22 mouse cellular contexts compared by ENCODE assay signal in genomic region chr10:70781036-70781435, GRCm38 (mm10).
DNase-seq lines count a peak whose midpoint lies in the region; ATAC-seq lines count a peak whose summit lies in the region.
"Had no signal": no experiment of that assay in that cellular context is flagged by ENCODE, and none has a peak within 500 bp of the region (broad histone marks: within the 10 kb centered on the region; RNA-seq: fewer than 3 reads in every experiment).

No protein-coding gene starts in this region.

- no peaks in the 10 kb centered on the region for H3K9me3 ChIP-seq in midbrain, embryonic 11.5 days (ENCODE audit: control insufficient read depth, low read length)
- H3K9me3 ChIP-seq in midbrain, embryonic 13.5 days: no peaks in the 10 kb centered on the region

- DNase-seq in heart, adult 11 months: peak; percentile 71
- no peak for DNase-seq in heart, adult 8-10 months (ENCODE audit: low spot score)
- DNase-seq in midbrain, embryonic 11.5 days (ENCODE audit: low spot score, missing footprints): peak; percentile 51
- DNase-seq in right cerebral cortex, postnatal 10 days (ENCODE audit: low spot score in 2 of 2): peak; percentile 6 to 13
- no peak for DNase-seq in right cerebral cortex, adult 18-20 months
- peak; percentile 16 for DNase-seq in testis, postnatal 10 days (ENCODE audit: low spot score)
- no peak for DNase-seq in testis, postnatal 14 days (ENCODE audit: low spot score)
- DNase-seq: adrenal gland, adult 2 months; adrenal gland, adult 8-10 months; adrenal gland, postnatal 10 days; adrenal gland, postnatal 14 days; adrenal gland, postnatal 25 days; adrenal gland, postnatal 36 days; B cell, adult 2 months; cerebellum, adult 11 months; cerebellum, adult 11-12 months had no signal

- no peak overlapping the region for H3K27ac ChIP-seq in midbrain, embryonic 11.5 days (ENCODE audit: low read depth, low read length)
- no peak overlapping the region for H3K27ac ChIP-seq in midbrain, embryonic 13.5 days

- ATAC-seq in midbrain, embryonic 11.5 days (ENCODE audit: low FRiP score): no peak
- no peak for ATAC-seq in midbrain, embryonic 13.5 days
- ATAC-seq: activated CD4-positive, CD25-positive, alpha-beta regulatory T cell, adult 4 months; CD4-positive, CD25-positive, alpha-beta regulatory T cell, adult 4 months; Patski had no signal

- no peak overlapping the region for H3K4me2 ChIP-seq in midbrain, embryonic 11.5 days
- no peak overlapping the region for H3K4me2 ChIP-seq in midbrain, embryonic 13.5 days (replicated peaks)

- H3K4me1 ChIP-seq in midbrain, embryonic 11.5 days (ENCODE audit: control insufficient read depth, insufficient read depth, low read length): no peaks in the 10 kb centered on the region
- no peaks in the 10 kb centered on the region for H3K4me1 ChIP-seq in midbrain, embryonic 13.5 days (replicated peaks)

- no peak overlapping the region for H3K4me3 ChIP-seq in midbrain, embryonic 11.5 days (ENCODE audit: low read depth, low read length)
- no peak overlapping the region for H3K4me3 ChIP-seq in midbrain, embryonic 13.5 days (replicated peaks)

- H3K9ac ChIP-seq in midbrain, embryonic 11.5 days (ENCODE audit: low read length): no peak overlapping the region
- H3K9ac ChIP-seq in midbrain, embryonic 13.5 days (replicated peaks): no peak overlapping the region

- no peaks in the 10 kb centered on the region for H3K36me3 ChIP-seq in midbrain, embryonic 11.5 days (ENCODE audit: control insufficient read depth, insufficient read depth, low read length)
- H3K36me3 ChIP-seq in midbrain, embryonic 13.5 days: no peaks in the 10 kb centered on the region
- H3K36me3 ChIP-seq: G1E had no signal

- 93% methylated on average over 3 of the region's 3 CpGs for WGBS in midbrain, embryonic 11.5 days
- 94% methylated on average over 3 of the region's 3 CpGs for WGBS in midbrain, embryonic 13.5 days

- H3K27me3 ChIP-seq in midbrain, embryonic 11.5 days (ENCODE audit: control insufficient read depth, insufficient read depth, low read length): no peaks in the 10 kb centered on the region
- no peaks in the 10 kb centered on the region for H3K27me3 ChIP-seq in midbrain, embryonic 13.5 days
- H3K27me3 ChIP-seq: CH12.LX, Patski had no signal

Comparison
In these comparisons a context has a peak if more than half of its experiments do, and no peak if none do; other contexts are left out.
1. DNase-seq: peak in heart, adult 11 months (single experiment), midbrain, embryonic 11.5 days (single experiment), right cerebral cortex, postnatal 10 days (2 of 2) and testis, postnatal 10 days (single experiment); none in heart, adult 8-10 months (single experiment), right cerebral cortex, adult 18-20 months (single experiment) and testis, postnatal 14 days (single experiment).